In genomic region chr12:109044497-109044896, GRCm38 (mm10) we compare ENCODE assay signal across 9 mouse cellular contexts. TPM values are rescaled to one million over a fixed set of nuclear protein-coding genes. Genes with fewer than 3 reads are reported as not detected.
DNase-seq lines count a peak whose midpoint lies in the region; ATAC-seq and TF ChIP-seq lines count a peak whose summit lies in the region.
"Had no signal": no experiment of that assay in that cellular context is flagged by ENCODE, and none has a peak within 500 bp of the region (broad histone marks: within the 10 kb centered on the region; RNA-seq: fewer than 3 reads in every experiment).

No protein-coding gene starts in this region.

- H3K27ac ChIP-seq in forebrain, postnatal 0 days (ENCODE audit: low read depth, low read length), result no peak overlapping the region
- H3K27ac ChIP-seq in forebrain, embryonic 10.5 days, result no peak overlapping the region
- H3K27ac ChIP-seq in midbrain, embryonic 11.5 days (ENCODE audit: low read depth, low read length), result no peak overlapping the region
- no peak overlapping the region for H3K27ac ChIP-seq in midbrain, embryonic 15.5 days
- no peak overlapping the region for H3K27ac ChIP-seq in intestine, postnatal 0 days (ENCODE audit: low read depth, low read length)
- H3K27ac ChIP-seq: midbrain, embryonic 12.5 days had no signal

- no peak for DNase-seq in forebrain, postnatal 0 days
- no peak for DNase-seq in forebrain, embryonic 10.5 days (ENCODE audit: extremely low spot score, low spot score)
- no peak for DNase-seq in midbrain, embryonic 11.5 days (ENCODE audit: low spot score, missing footprints)
- peak; percentile 52 for DNase-seq in R1 (ENCODE audit: low read depth, low spot score)
- DNase-seq in cerebellum, adult 8-10 months, result no peak

- ATAC-seq in forebrain, postnatal 0 days, result no peak
- peak; percentile 34; the same call in 1 of the 2 replicates for ATAC-seq in midbrain, embryonic 11.5 days (ENCODE audit: low FRiP score)
- ATAC-seq in midbrain, embryonic 15.5 days (replicated peaks), result no peak; the same call in 1 of the 2 replicates
- peak; percentile 36; the same call in 1 of the 2 replicates for ATAC-seq in intestine, postnatal 0 days
- ATAC-seq in frontal cortex, adult (ENCODE audit: low TSS enrichment), result no peak

- H3K27me3 ChIP-seq in forebrain, postnatal 0 days (ENCODE audit: insufficient read depth, low read length), result no peaks in the 10 kb centered on the region
- peaks cover 59% of the 10 kb centered on the region for H3K27me3 ChIP-seq in forebrain, embryonic 10.5 days (ENCODE audit: poor library complexity, severe bottlenecking)
- no peaks in the 10 kb centered on the region for H3K27me3 ChIP-seq in midbrain, embryonic 11.5 days (ENCODE audit: control insufficient read depth, insufficient read depth, low read length)
- H3K27me3 ChIP-seq in midbrain, embryonic 15.5 days (replicated peaks), result peaks cover 6% of the 10 kb centered on the region; the same call in 1 of the 2 replicates
- no peaks in the 10 kb centered on the region; the same call in 1 of the 2 replicates for H3K27me3 ChIP-seq in intestine, postnatal 0 days (replicated peaks; ENCODE audit: control insufficient read depth, insufficient read depth, low read length)

- H3K9ac ChIP-seq in forebrain, postnatal 0 days, result no peak overlapping the region
- H3K9ac ChIP-seq in midbrain, embryonic 11.5 days (ENCODE audit: low read length), result no peak overlapping the region
- no peak overlapping the region for H3K9ac ChIP-seq in midbrain, embryonic 15.5 days
- H3K9ac ChIP-seq in intestine, postnatal 0 days (ENCODE audit: low read depth, low read length), result no peak overlapping the region
- H3K9ac ChIP-seq: midbrain, embryonic 12.5 days had no signal

- no peaks in the 10 kb centered on the region for H3K4me1 ChIP-seq in forebrain, postnatal 0 days (ENCODE audit: insufficient read depth)
- H3K4me1 ChIP-seq in forebrain, embryonic 10.5 days, result 0 out of 2 replicates have a peak, but pooled peaks cover 5% of the 10 kb centered on the region
- no peaks in the 10 kb centered on the region for H3K4me1 ChIP-seq in midbrain, embryonic 11.5 days (ENCODE audit: control insufficient read depth, insufficient read depth, low read length)
- no peaks in the 10 kb centered on the region for H3K4me1 ChIP-seq in midbrain, embryonic 15.5 days
- no peaks in the 10 kb centered on the region for H3K4me1 ChIP-seq in intestine, postnatal 0 days (replicated peaks; ENCODE audit: control insufficient read depth, insufficient read depth, low read length)

- peak; percentile 58 for TF ChIP-seq CTCF in forebrain, postnatal 0 days (IDR thresholded peaks at IDR 0.05; ENCODE audit: low read depth)
- TF ChIP-seq CTCF in intestine, postnatal 0 days (IDR thresholded peaks at IDR 0.05; ENCODE audit: low read depth), result peak; percentile 76

- H3K9me3 ChIP-seq in forebrain, postnatal 0 days (ENCODE audit: low read length), result no peaks in the 10 kb centered on the region
- H3K9me3 ChIP-seq in forebrain, embryonic 10.5 days, result no peaks in the 10 kb centered on the region
- H3K9me3 ChIP-seq in midbrain, embryonic 11.5 days (ENCODE audit: control insufficient read depth, low read length), result no peaks in the 10 kb centered on the region
- H3K9me3 ChIP-seq in midbrain, embryonic 15.5 days, result no peaks in the 10 kb centered on the region
- no peaks in the 10 kb centered on the region for H3K9me3 ChIP-seq in intestine, postnatal 0 days (ENCODE audit: control insufficient read depth)
- H3K9me3 ChIP-seq: midbrain, embryonic 12.5 days had no signal

- no peak overlapping the region for H3K4me2 ChIP-seq in forebrain, postnatal 0 days (ENCODE audit: low read depth)
- no peak overlapping the region for H3K4me2 ChIP-seq in midbrain, embryonic 11.5 days
- no peak overlapping the region for H3K4me2 ChIP-seq in midbrain, embryonic 15.5 days
- no peak overlapping the region for H3K4me2 ChIP-seq in intestine, postnatal 0 days (replicated peaks; ENCODE audit: low read depth)
- H3K4me2 ChIP-seq: midbrain, embryonic 12.5 days had no signal

- no peak overlapping the region for H3K4me3 ChIP-seq in forebrain, postnatal 0 days (ENCODE audit: low read depth, low read length)
- H3K4me3 ChIP-seq in forebrain, embryonic 10.5 days, result no peak overlapping the region
- H3K4me3 ChIP-seq in midbrain, embryonic 11.5 days (ENCODE audit: low read depth, low read length), result no peak overlapping the region
- no peak overlapping the region for H3K4me3 ChIP-seq in midbrain, embryonic 15.5 days
- no peak overlapping the region for H3K4me3 ChIP-seq in intestine, postnatal 0 days (ENCODE audit: low read depth, low read length)
- H3K4me3 ChIP-seq: midbrain, embryonic 12.5 days had no signal

- H3K36me3 ChIP-seq in forebrain, postnatal 0 days (ENCODE audit: insufficient read depth), result no peaks in the 10 kb centered on the region
- H3K36me3 ChIP-seq in forebrain, embryonic 10.5 days (replicated peaks), result no peaks in the 10 kb centered on the region
- H3K36me3 ChIP-seq in midbrain, embryonic 11.5 days (ENCODE audit: control insufficient read depth, insufficient read depth, low read length), result no peaks in the 10 kb centered on the region
- no peaks in the 10 kb centered on the region for H3K36me3 ChIP-seq in midbrain, embryonic 15.5 days (replicated peaks)
- H3K36me3 ChIP-seq in intestine, postnatal 0 days (ENCODE audit: control insufficient read depth, insufficient read depth), result no peaks in the 10 kb centered on the region
- H3K36me3 ChIP-seq: midbrain, embryonic 12.5 days had no signal

- 26% methylated on average over 5 of the region's 5 CpGs for WGBS in forebrain, postnatal 0 days
- WGBS in forebrain, embryonic 10.5 days, result 29% methylated on average over 5 of the region's 5 CpGs
- 23% methylated on average over 5 of the region's 5 CpGs for WGBS in midbrain, embryonic 11.5 days
- WGBS in midbrain, embryonic 15.5 days, result 28% methylated on average over 5 of the region's 5 CpGs
- WGBS in intestine, postnatal 0 days, result 20% methylated on average over 5 of the region's 5 CpGs

RNA-seq across cellular contexts. Expression of gene Begain, which starts 23.5 kb away (rescaled TPM):
- 50.2 and 61.2 TPM in 2 replicates for total RNA-seq in forebrain, postnatal 0 days (2014; rRNA removed)
- polyA plus RNA-seq in forebrain, postnatal 0 days (2015; fragmentation: Nextera tagmentation; extraction: Ambion mirVana), result 20.8 and 25.9 TPM in 2 replicates
- 2.2 and 2.3 TPM in 2 replicates for polyA plus RNA-seq in forebrain, embryonic 10.5 days (2016; fragmentation: Nextera tagmentation; extraction: Ambion mirVana)
- polyA plus RNA-seq in midbrain, embryonic 11.5 days (2014; fragmentation: Nextera tagmentation; extraction: Ambion mirVana), result 9.2 and 9.3 TPM in 2 replicates
- polyA plus RNA-seq in midbrain, embryonic 15.5 days (2015; fragmentation: Nextera tagmentation; extraction: Ambion mirVana), result 30.8 and 34.0 TPM in 2 replicates
- polyA plus RNA-seq in intestine, postnatal 0 days (2015; fragmentation: Nextera tagmentation; extraction: Ambion mirVana), result 1.6 and 1.8 TPM in 2 replicates

Comparison
In these comparisons a context has a peak if more than half of its experiments do, and no peak if none do; other contexts are left out.
1. ATAC-seq: peak in midbrain, embryonic 11.5 days (single experiment) and intestine, postnatal 0 days (single experiment); none in forebrain, postnatal 0 days (single experiment), midbrain, embryonic 15.5 days (single experiment) and frontal cortex, adult (single experiment).